Mouse (Mus musculus): ENCODE measurements around the gene Ergic3.

Gene Ergic3

GRCm38 (mm10) chr2:156066126-156066525 is 58.3 kb downstream of the Ergic3 start:
- DNase-seq (ENCODE audit: low spot score) = no peak

Data from ovary, postnatal 36 days (tissue).